Comparison of ENCODE assay signal across 18 mouse cellular contexts in the genomic region with DNA sequence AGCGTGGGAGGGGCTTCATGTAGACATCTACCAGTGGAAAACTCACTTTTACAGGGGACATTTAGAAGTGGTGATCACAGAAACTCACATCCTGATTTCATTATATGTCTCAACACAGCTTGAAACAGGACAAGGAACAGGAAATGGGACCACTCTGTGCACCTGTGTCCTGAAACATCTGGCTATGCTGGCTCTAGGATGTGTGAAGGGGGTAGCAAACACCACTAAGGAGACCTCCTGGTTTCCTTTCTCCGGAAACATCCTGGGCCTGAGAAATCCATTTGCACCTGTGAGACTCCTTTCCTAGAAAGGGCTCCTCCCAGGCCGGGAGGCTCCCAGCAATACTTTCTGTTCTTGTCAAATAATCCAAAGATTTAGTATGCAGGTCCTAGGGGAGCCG.
DNase-seq lines count a peak whose midpoint lies in the region; ATAC-seq lines count a peak whose summit lies in the region.
"Had no signal": no experiment of that assay in that cellular context is flagged by ENCODE, and none has a peak within 500 bp of the region (broad histone marks: within the 10 kb centered on the region; RNA-seq: fewer than 3 reads in every experiment).

No protein-coding gene starts in this region.

- H3K9ac ChIP-seq in limb, embryonic 11.5 days (ENCODE audit: low read length) = no peak overlapping the region
- no peak overlapping the region for H3K9ac ChIP-seq in limb, embryonic 13.5 days
- H3K9ac ChIP-seq: embryonic facial prominence, embryonic 12.5 days; forebrain, embryonic 13.5 days; forebrain, embryonic 15.5 days; forebrain, postnatal 0 days had no signal

- no peak overlapping the region for H3K4me2 ChIP-seq in limb, embryonic 11.5 days (ENCODE audit: low read depth, severe bottlenecking)
- H3K4me2 ChIP-seq in limb, embryonic 13.5 days (replicated peaks) = no peak overlapping the region
- H3K4me2 ChIP-seq: embryonic facial prominence, embryonic 12.5 days; forebrain, embryonic 13.5 days; forebrain, embryonic 15.5 days had no signal

- H3K36me3 ChIP-seq in limb, embryonic 11.5 days (ENCODE audit: control insufficient read depth, insufficient read depth, low read length) = no peaks in the 10 kb centered on the region
- no peaks in the 10 kb centered on the region for H3K36me3 ChIP-seq in limb, embryonic 10.5 days
- no peaks in the 10 kb centered on the region for H3K36me3 ChIP-seq in limb, embryonic 13.5 days
- H3K36me3 ChIP-seq in hindbrain, embryonic 10.5 days = no peaks in the 10 kb centered on the region
- H3K36me3 ChIP-seq: embryonic facial prominence, embryonic 10.5 days; embryonic facial prominence, embryonic 12.5 days; forebrain, embryonic 15.5 days had no signal

- 68% methylated on average over 4 of the region's 4 CpGs for WGBS in limb, embryonic 11.5 days
- 85% methylated on average over 4 of the region's 4 CpGs for WGBS in limb, embryonic 10.5 days
- WGBS in limb, embryonic 13.5 days = 53% methylated on average over 4 of the region's 4 CpGs
- 84% methylated on average over 4 of the region's 4 CpGs for WGBS in hindbrain, embryonic 10.5 days

- no peak overlapping the region for H3K4me3 ChIP-seq in limb, embryonic 11.5 days (ENCODE audit: low read depth, low read length)
- H3K4me3 ChIP-seq in limb, embryonic 10.5 days = no peak overlapping the region
- no peak overlapping the region for H3K4me3 ChIP-seq in limb, embryonic 13.5 days
- H3K4me3 ChIP-seq in hindbrain, embryonic 10.5 days = no peak overlapping the region
- H3K4me3 ChIP-seq: embryonic facial prominence, embryonic 10.5 days; embryonic facial prominence, embryonic 12.5 days; forebrain, embryonic 13.5 days; forebrain, embryonic 15.5 days had no signal

- no peak for DNase-seq in limb, embryonic 11.5 days (ENCODE audit: low spot score)
- DNase-seq in limb, embryonic 10.5 days (ENCODE audit: low spot score) = no peak
- peak; percentile 68 for DNase-seq in forelimb bud, embryonic 11.5 days (ENCODE audit: low read depth, low spot score)
- DNase-seq in hindbrain, embryonic 10.5 days (ENCODE audit: low spot score) = no peak
- no peak for DNase-seq in cerebellum, adult 11-12 months
- no peak for DNase-seq in spleen, adult 12 weeks (ENCODE audit: low spot score)
- DNase-seq: adrenal gland, adult 8-10 months; cerebellum, adult 11 months; cerebellum, adult 2 months; cerebellum, adult 9-10 months; cerebellum, postnatal 25 days; forebrain, postnatal 0 days had no signal

- H3K27ac ChIP-seq in limb, embryonic 11.5 days (replicated peaks; ENCODE audit: low read depth, low read length) = no peak overlapping the region; the same call in 1 of the 2 replicates
- no peak overlapping the region for H3K27ac ChIP-seq in limb, embryonic 10.5 days
- no peak overlapping the region for H3K27ac ChIP-seq in limb, embryonic 13.5 days
- H3K27ac ChIP-seq in hindbrain, embryonic 10.5 days = no peak overlapping the region
- H3K27ac ChIP-seq: embryonic facial prominence, embryonic 10.5 days; embryonic facial prominence, embryonic 12.5 days; forebrain, embryonic 13.5 days; forebrain, embryonic 15.5 days had no signal

- H3K9me3 ChIP-seq in limb, embryonic 11.5 days (ENCODE audit: control insufficient read depth, low read length) = no peaks in the 10 kb centered on the region
- H3K9me3 ChIP-seq in limb, embryonic 10.5 days (replicated peaks) = no peaks in the 10 kb centered on the region
- no peaks in the 10 kb centered on the region; the same call in 1 of the 2 replicates for H3K9me3 ChIP-seq in limb, embryonic 13.5 days
- peaks cover 14% of the 10 kb centered on the region for H3K9me3 ChIP-seq in hindbrain, embryonic 10.5 days
- H3K9me3 ChIP-seq: embryonic facial prominence, embryonic 10.5 days; forebrain, embryonic 13.5 days; forebrain, embryonic 15.5 days had no signal

- ATAC-seq in limb, embryonic 11.5 days (ENCODE audit: insufficient number of reproducible peaks, low FRiP score, low TSS enrichment, low read depth) = peak; percentile 56; the same call in 1 of the 2 replicates
- ATAC-seq in limb, embryonic 13.5 days (ENCODE audit: low FRiP score, low read depth) = peak; percentile 71; the same call in 1 of the 2 replicates
- ATAC-seq: activated CD4-positive, CD25-positive, alpha-beta regulatory T cell, adult 4 months; forebrain, embryonic 13.5 days; forebrain, embryonic 15.5 days; forebrain, postnatal 0 days had no signal

- H3K27me3 ChIP-seq in limb, embryonic 11.5 days (ENCODE audit: control insufficient read depth, insufficient read depth, low read length) = no peaks in the 10 kb centered on the region
- H3K27me3 ChIP-seq in limb, embryonic 10.5 days (ENCODE audit: low read depth, poor library complexity, severe bottlenecking) = no peaks in the 10 kb centered on the region
- H3K27me3 ChIP-seq in limb, embryonic 13.5 days = 0 out of 2 replicates have a peak, but pooled peaks cover 3% of the 10 kb centered on the region
- peaks cover 67% of the 10 kb centered on the region for H3K27me3 ChIP-seq in hindbrain, embryonic 10.5 days (ENCODE audit: insufficient read depth, poor library complexity, severe bottlenecking)
- H3K27me3 ChIP-seq: embryonic facial prominence, embryonic 12.5 days; forebrain, embryonic 13.5 days; forebrain, embryonic 15.5 days had no signal

- peaks cover 13% of the 10 kb centered on the region for H3K4me1 ChIP-seq in limb, embryonic 11.5 days (ENCODE audit: control insufficient read depth, insufficient read depth, low read length)
- peaks cover 36% of the 10 kb centered on the region for H3K4me1 ChIP-seq in limb, embryonic 10.5 days
- H3K4me1 ChIP-seq in limb, embryonic 13.5 days = peaks cover 31% of the 10 kb centered on the region
- 0 out of 2 replicates have a peak, but pooled peaks cover 7% of the 10 kb centered on the region for H3K4me1 ChIP-seq in hindbrain, embryonic 10.5 days (replicated peaks)
- H3K4me1 ChIP-seq: forebrain, embryonic 13.5 days; forebrain, embryonic 15.5 days had no signal
